Mouse (Mus musculus): ENCODE data around the gene Sh3bp5l. TPM values are rescaled to one million over a fixed set of nuclear protein-coding genes. Genes with fewer than 3 reads are reported as not detected.
A peak's percentile ranks its signal among the peaks of the same experiment; 100 is the strongest.

Gene Sh3bp5l
- polyA plus RNA-seq, 1 experiment from 2014 or later, result 21.0 TPM

- ATAC-seq (replicated peaks; ENCODE audit: insufficient number of reproducible peaks, low FRiP score, low TSS enrichment, low read depth), result no peak
- DNase-seq (ENCODE audit: low spot score), result no peak
- 92% methylated on average over 9 of the region's 9 CpGs for WGBS
These were observed 21.9 kb upstream of the Sh3bp5l start for GRCm38 (mm10) chr11:58308661-58309060.

GRCm38 (mm10) chr11:58314069-58314468, 16.5 kb upstream of the Sh3bp5l start:
- no peaks in the 10 kb centered on the region for H3K27me3 ChIP-seq (ENCODE audit: control insufficient read depth, insufficient read depth, low read length)
- no peak overlapping the region for H3K4me3 ChIP-seq (ENCODE audit: low read depth, low read length)
- peaks cover 4% of the 10 kb centered on the region; the same call in 1 of the 2 replicates for H3K36me3 ChIP-seq (replicated peaks; ENCODE audit: control insufficient read depth, insufficient read depth, low read depth, low read length)
- no peaks in the 10 kb centered on the region for H3K4me1 ChIP-seq (ENCODE audit: control insufficient read depth, insufficient read depth, low read length)
- H3K9ac ChIP-seq (replicated peaks; ENCODE audit: low read length), result no peak overlapping the region
- ATAC-seq (replicated peaks; ENCODE audit: insufficient number of reproducible peaks, low FRiP score, low TSS enrichment, low read depth) (no peak), DNase-seq (ENCODE audit: low spot score) (no peak)
- H3K4me2 ChIP-seq (ENCODE audit: low read depth, low read length), result no peak overlapping the region
- no peak overlapping the region for H3K27ac ChIP-seq (replicated peaks; ENCODE audit: low read depth, low read length)
- H3K9me3 ChIP-seq (replicated peaks; ENCODE audit: control insufficient read depth, low read length), result no peaks in the 10 kb centered on the region
- WGBS, result 89% methylated on average over 6 of the region's 6 CpGs

More at GRCm38 (mm10) chr11:58308661-58309060, 21.9 kb upstream of the Sh3bp5l start:
- Histone ChIP-seq H3K4me1 (ENCODE audit: control insufficient read depth, insufficient read depth, low read length) (no peaks in the 10 kb centered on the region), H3K36me3 (replicated peaks; ENCODE audit: control insufficient read depth, insufficient read depth, low read depth, low read length) (no peaks in the 10 kb centered on the region), H3K4me3 (ENCODE audit: low read depth, low read length) (no peak overlapping the region), H3K9ac (replicated peaks; ENCODE audit: low read length) (no peak overlapping the region), H3K4me2 (ENCODE audit: low read depth, low read length) (no peak overlapping the region), H3K27me3 (ENCODE audit: control insufficient read depth, insufficient read depth, low read length) (no peaks in the 10 kb centered on the region), H3K9me3 (replicated peaks; ENCODE audit: control insufficient read depth, low read length) (no peaks in the 10 kb centered on the region), H3K27ac (replicated peaks; ENCODE audit: low read depth, low read length) (no peak overlapping the region)

DNA sequence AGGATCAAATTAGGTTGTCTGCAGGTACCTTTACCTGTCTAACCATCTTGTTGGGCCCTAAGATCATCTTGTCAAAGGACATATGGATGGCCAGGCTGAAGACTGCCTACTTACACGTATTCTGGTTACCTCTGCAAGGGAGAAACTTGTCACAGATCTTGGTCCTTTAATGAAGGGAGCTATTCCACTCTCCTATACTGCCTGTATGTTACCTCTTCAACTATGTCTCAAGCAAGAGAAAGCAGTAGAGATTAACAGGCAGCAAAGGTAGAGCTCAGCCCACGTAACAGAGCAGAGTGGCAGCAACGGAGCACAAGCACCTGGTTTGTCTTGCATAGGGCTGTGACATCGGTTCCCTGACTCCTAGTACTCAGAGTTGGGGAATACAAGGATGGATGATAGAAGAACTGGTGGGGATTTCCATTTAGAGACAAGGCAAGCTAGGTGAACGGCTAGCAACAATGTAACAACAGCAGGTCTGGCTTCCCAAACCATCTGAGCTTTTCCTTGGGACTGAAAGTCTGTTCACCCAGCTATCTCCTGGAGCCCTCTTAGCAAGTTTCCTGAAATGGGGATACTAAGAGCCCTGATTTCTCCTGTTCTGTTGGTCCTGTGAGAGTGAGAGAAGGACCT, 14.9 kb upstream of the Sh3bp5l start:
- ATAC-seq (replicated peaks; ENCODE audit: insufficient number of reproducible peaks, low FRiP score, low TSS enrichment, low read depth), result no peak
- Histone ChIP-seq H3K4me3 (ENCODE audit: low read depth, low read length) (no peak overlapping the region), H3K4me2 (ENCODE audit: low read depth, low read length) (no peak overlapping the region), H3K9ac (replicated peaks; ENCODE audit: low read length) (no peak overlapping the region), H3K9me3 (replicated peaks; ENCODE audit: control insufficient read depth, low read length) (no peaks in the 10 kb centered on the region), H3K27me3 (ENCODE audit: control insufficient read depth, insufficient read depth, low read length) (no peaks in the 10 kb centered on the region), H3K36me3 (replicated peaks; ENCODE audit: control insufficient read depth, insufficient read depth, low read depth, low read length) (peaks cover 4% of the 10 kb centered on the region; the same call in 1 of the 2 replicates), H3K27ac (replicated peaks; ENCODE audit: low read depth, low read length) (no peak overlapping the region), H3K4me1 (ENCODE audit: control insufficient read depth, insufficient read depth, low read length) (no peaks in the 10 kb centered on the region)
- WGBS, result 90% methylated on average over 5 of the region's 5 CpGs
- no peak for DNase-seq (ENCODE audit: low spot score)

DNA sequence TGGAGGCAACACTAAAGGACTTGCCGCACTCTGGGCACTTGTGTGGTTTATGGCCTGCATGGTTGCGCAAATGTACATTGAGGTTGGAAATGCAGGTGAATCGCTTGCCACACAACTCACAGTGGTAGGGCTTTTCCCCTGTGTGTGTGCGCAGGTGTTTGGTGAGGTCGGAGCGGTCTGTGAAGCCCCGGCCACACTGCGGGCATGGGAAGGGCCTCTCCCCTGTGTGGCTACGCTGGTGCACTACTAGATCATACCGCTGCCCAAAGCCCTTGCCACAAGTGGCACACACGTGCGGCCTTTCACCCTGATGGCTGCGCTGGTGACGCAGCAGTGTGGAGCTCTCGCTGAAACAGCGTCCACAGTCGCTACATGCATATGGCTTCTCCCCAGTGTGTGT, 14.2 kb upstream of the Sh3bp5l start:
- Histone ChIP-seq H3K4me3 (ENCODE audit: low read depth, low read length) (no peak overlapping the region), H3K4me1 (ENCODE audit: control insufficient read depth, insufficient read depth, low read length) (no peaks in the 10 kb centered on the region), H3K9ac (replicated peaks; ENCODE audit: low read length) (no peak overlapping the region), H3K4me2 (ENCODE audit: low read depth, low read length) (no peak overlapping the region), H3K27me3 (ENCODE audit: control insufficient read depth, insufficient read depth, low read length) (no peaks in the 10 kb centered on the region), H3K27ac (replicated peaks; ENCODE audit: low read depth, low read length) (no peak overlapping the region), H3K36me3 (replicated peaks; ENCODE audit: control insufficient read depth, insufficient read depth, low read depth, low read length) (peaks cover 4% of the 10 kb centered on the region; the same call in 1 of the 2 replicates), H3K9me3 (replicated peaks; ENCODE audit: control insufficient read depth, low read length) (no peaks in the 10 kb centered on the region)
- DNase-seq (ENCODE audit: low spot score), result no peak
- ATAC-seq (replicated peaks; ENCODE audit: insufficient number of reproducible peaks, low FRiP score, low TSS enrichment, low read depth), result no peak
- 84% methylated on average over 17 of the region's 17 CpGs for WGBS

- WGBS, result 66% methylated on average over 28 of the region's 28 CpGs
- no peak overlapping the region for H3K4me3 ChIP-seq (ENCODE audit: low read depth, low read length)
- H3K27me3 ChIP-seq (ENCODE audit: control insufficient read depth, insufficient read depth, low read length), result no peaks in the 10 kb centered on the region
- DNase-seq (ENCODE audit: low spot score) (no peak), ATAC-seq (replicated peaks; ENCODE audit: insufficient number of reproducible peaks, low FRiP score, low TSS enrichment, low read depth) (peak; percentile 68; the same call in 1 of the 2 replicates)
- no peaks in the 10 kb centered on the region for H3K4me1 ChIP-seq (ENCODE audit: control insufficient read depth, insufficient read depth, low read length)
- no peak overlapping the region for H3K4me2 ChIP-seq (ENCODE audit: low read depth, low read length)
- H3K36me3 ChIP-seq (replicated peaks; ENCODE audit: control insufficient read depth, insufficient read depth, low read depth, low read length), result peaks cover 4% of the 10 kb centered on the region; the same call in 1 of the 2 replicates
- H3K27ac ChIP-seq (replicated peaks; ENCODE audit: low read depth, low read length), result no peak overlapping the region
- no peaks in the 10 kb centered on the region for H3K9me3 ChIP-seq (replicated peaks; ENCODE audit: control insufficient read depth, low read length)
- no peak overlapping the region for H3K9ac ChIP-seq (replicated peaks; ENCODE audit: low read length)
These were observed 13.6 kb upstream of the Sh3bp5l start for GRCm38 (mm10) chr11:58316768-58317390.

- Histone ChIP-seq H3K27ac (replicated peaks; ENCODE audit: low read depth, low read length) (peak overlapping the region; percentile 87), H3K27me3 (ENCODE audit: control insufficient read depth, insufficient read depth, low read length) (no peaks in the 10 kb centered on the region), H3K4me1 (ENCODE audit: control insufficient read depth, insufficient read depth, low read length) (no peaks in the 10 kb centered on the region; the same call in 1 of the 2 replicates), H3K9ac (replicated peaks; ENCODE audit: low read length) (peak overlapping the region; percentile 79), H3K9me3 (replicated peaks; ENCODE audit: control insufficient read depth, low read length) (no peaks in the 10 kb centered on the region), H3K4me3 (ENCODE audit: low read depth, low read length) (peak overlapping the region; percentile 81), H3K4me2 (ENCODE audit: low read depth, low read length) (peak overlapping the region; percentile 79), H3K36me3 (replicated peaks; ENCODE audit: control insufficient read depth, insufficient read depth, low read depth, low read length) (no peaks in the 10 kb centered on the region)
- DNase-seq (ENCODE audit: low spot score) (peak; percentile 95), ATAC-seq (replicated peaks; ENCODE audit: insufficient number of reproducible peaks, low FRiP score, low TSS enrichment, low read depth) (peak; percentile 98)
- WGBS, result under 1% methylated on average over 61 of the region's 63 CpGs
These were observed 7.5 kb upstream of the Sh3bp5l start for GRCm38 (mm10) chr11:58322824-58323569.

DNA sequence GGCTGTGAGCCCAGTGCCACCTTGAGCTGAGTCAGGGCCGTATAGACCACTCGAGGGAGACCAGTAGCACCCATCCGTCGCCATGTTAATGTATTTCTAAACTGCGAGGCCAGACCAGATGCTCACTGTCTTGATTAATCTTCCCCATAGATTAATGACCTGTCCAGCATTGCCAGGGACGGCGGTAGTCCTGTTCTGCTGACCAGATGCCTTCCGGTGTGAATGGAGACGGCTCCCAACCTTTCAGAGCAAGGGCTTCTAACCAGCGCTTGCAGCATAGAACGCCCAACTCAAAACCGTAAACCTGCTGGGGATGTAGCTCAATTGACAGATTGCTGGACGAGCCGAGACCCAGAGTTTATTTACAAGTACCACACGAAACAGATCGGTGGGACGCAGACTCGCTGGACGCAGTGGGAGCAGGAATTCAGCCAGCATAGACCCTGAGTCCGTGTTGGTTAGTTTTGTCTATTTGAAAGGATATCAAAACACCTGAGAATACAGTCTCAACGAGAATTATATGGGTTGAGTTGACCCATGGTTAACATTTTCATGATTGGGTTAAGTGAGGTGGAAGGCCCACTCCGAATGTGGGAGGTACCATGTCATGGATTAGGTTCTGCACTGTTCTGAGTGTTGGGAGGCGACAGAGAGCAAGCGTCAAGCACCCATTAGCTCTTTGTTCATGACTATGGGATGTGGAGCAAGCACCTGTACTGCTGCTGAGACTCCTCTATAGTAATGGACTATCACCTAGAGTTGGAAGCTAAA, 6.8 kb upstream of the Sh3bp5l start:
- Histone ChIP-seq H3K27ac (replicated peaks; ENCODE audit: low read depth, low read length) (no peak overlapping the region), H3K36me3 (replicated peaks; ENCODE audit: control insufficient read depth, insufficient read depth, low read depth, low read length) (no peaks in the 10 kb centered on the region), H3K4me1 (ENCODE audit: control insufficient read depth, insufficient read depth, low read length) (no peaks in the 10 kb centered on the region; the same call in 1 of the 2 replicates), H3K9me3 (replicated peaks; ENCODE audit: control insufficient read depth, low read length) (no peaks in the 10 kb centered on the region), H3K27me3 (ENCODE audit: control insufficient read depth, insufficient read depth, low read length) (no peaks in the 10 kb centered on the region), H3K4me2 (ENCODE audit: low read depth, low read length) (peak overlapping the region; percentile 62), H3K4me3 (ENCODE audit: low read depth, low read length) (peak overlapping the region; percentile 81), H3K9ac (replicated peaks; ENCODE audit: low read length) (peak overlapping the region; percentile 79)
- WGBS, result 17% methylated on average over 24 of the region's 24 CpGs
- ATAC-seq (replicated peaks; ENCODE audit: insufficient number of reproducible peaks, low FRiP score, low TSS enrichment, low read depth) (no peak), DNase-seq (ENCODE audit: low spot score) (no peak)

Data from embryonic facial prominence, embryonic 11.5 days (tissue).